Comparison of ENCODE assay signal across 28 mouse cellular contexts in genomic region chr1:36533546-36533945, GRCm38 (mm10). TPM values are rescaled to one million over a fixed set of nuclear protein-coding genes. Genes with fewer than 3 reads are reported as not detected.
DNase-seq lines count a peak whose midpoint lies in the region; ATAC-seq and TF ChIP-seq lines count a peak whose summit lies in the region.
"Had no signal": no experiment of that assay in that cellular context is flagged by ENCODE, and none has a peak within 500 bp of the region (broad histone marks: within the 10 kb centered on the region; RNA-seq: fewer than 3 reads in every experiment).

No protein-coding gene starts in this region.

- no peak overlapping the region for H3K4me2 ChIP-seq in heart, embryonic 13.5 days
- no peak overlapping the region for H3K4me2 ChIP-seq in heart, embryonic 12.5 days
- no peak overlapping the region for H3K4me2 ChIP-seq in lung, embryonic 15.5 days
- H3K4me2 ChIP-seq in limb, embryonic 14.5 days (replicated peaks; ENCODE audit: low read depth, low read length, severe bottlenecking), result no peak overlapping the region
- H3K4me2 ChIP-seq in liver, postnatal 0 days (ENCODE audit: low read depth, low read length), result no peak overlapping the region
- H3K4me2 ChIP-seq: forebrain, embryonic 13.5 days; hindbrain, embryonic 14.5 days; midbrain, embryonic 13.5 days; neural tube, embryonic 12.5 days had no signal

- no peaks in the 10 kb centered on the region for H3K9me3 ChIP-seq in heart, embryonic 13.5 days
- no peaks in the 10 kb centered on the region for H3K9me3 ChIP-seq in heart, embryonic 12.5 days (replicated peaks)
- H3K9me3 ChIP-seq in lung, embryonic 15.5 days, result no peaks in the 10 kb centered on the region
- no peaks in the 10 kb centered on the region for H3K9me3 ChIP-seq in limb, embryonic 14.5 days (ENCODE audit: control insufficient read depth, low read length)
- no peaks in the 10 kb centered on the region for H3K9me3 ChIP-seq in liver, postnatal 0 days (ENCODE audit: low read length)
- H3K9me3 ChIP-seq: forebrain, embryonic 13.5 days; G1E; megakaryocyte, embryonic 14.5 days; midbrain, embryonic 13.5 days; neural tube, embryonic 12.5 days had no signal

- TF ChIP-seq EP300 in liver, postnatal 0 days (IDR thresholded peaks at IDR 0.05; ENCODE audit: low read depth), result no peak

- no peak overlapping the region for H3K4me3 ChIP-seq in heart, embryonic 13.5 days
- H3K4me3 ChIP-seq in heart, embryonic 12.5 days, result no peak overlapping the region
- H3K4me3 ChIP-seq in lung, embryonic 15.5 days, result no peak overlapping the region
- H3K4me3 ChIP-seq in brown adipose tissue, adult 24 weeks (ENCODE audit: insufficient read depth, low read depth, low read length), result 0 out of 2 replicates have a peak overlapping the region, but pooled peaks have one; percentile 9
- H3K4me3 ChIP-seq in limb, embryonic 14.5 days (replicated peaks; ENCODE audit: low read length), result no peak overlapping the region
- H3K4me3 ChIP-seq in liver, postnatal 0 days (ENCODE audit: low read depth, low read length), result no peak overlapping the region
- H3K4me3 ChIP-seq: forebrain, embryonic 13.5 days; megakaryocyte, embryonic 14.5 days; midbrain, embryonic 13.5 days; neural tube, embryonic 12.5 days had no signal

- no peak for ATAC-seq in heart, embryonic 13.5 days (ENCODE audit: extremely low read depth, insufficient number of reproducible peaks, low FRiP score, low TSS enrichment)
- ATAC-seq in heart, embryonic 12.5 days (ENCODE audit: insufficient number of reproducible peaks, low FRiP score), result no peak
- 0 out of 2 replicates have a peak, but pooled peaks have one; percentile 19 for ATAC-seq in lung, embryonic 15.5 days (ENCODE audit: borderline replicate concordance, extremely low read depth, low FRiP score, low TSS enrichment)
- 0 out of 2 replicates have a peak, but pooled peaks have one; percentile 23 for ATAC-seq in limb, embryonic 14.5 days (ENCODE audit: low FRiP score, low read depth)
- ATAC-seq in liver, postnatal 0 days, result no peak
- ATAC-seq: activated CD4-positive, CD25-positive, alpha-beta regulatory T cell, adult 4 months; forebrain, embryonic 13.5 days; inflammation-experienced regulatory T-cells, adult 6 months; midbrain, embryonic 13.5 days had no signal

- H3K27ac ChIP-seq in heart, embryonic 13.5 days (replicated peaks), result peak overlapping the region; percentile 89; the same call in 1 of the 2 replicates
- H3K27ac ChIP-seq in heart, embryonic 12.5 days (ENCODE audit: poor library complexity, severe bottlenecking), result no peak overlapping the region
- peak overlapping the region; percentile 41; the same call in 1 of the 2 replicates for H3K27ac ChIP-seq in lung, embryonic 15.5 days
- peak overlapping the region; percentile 91 for H3K27ac ChIP-seq in brown adipose tissue, adult 24 weeks (replicated peaks; ENCODE audit: low read depth, low read length)
- H3K27ac ChIP-seq in limb, embryonic 14.5 days (replicated peaks; ENCODE audit: low read depth, low read length), result no peak overlapping the region
- no peak overlapping the region for H3K27ac ChIP-seq in liver, postnatal 0 days (ENCODE audit: low read depth)
- H3K27ac ChIP-seq: forebrain, embryonic 13.5 days; hindbrain, embryonic 14.5 days; midbrain, embryonic 13.5 days; neural tube, embryonic 12.5 days had no signal

- WGBS in heart, embryonic 13.5 days, result 52% methylated on average over 6 of the region's 6 CpGs
- WGBS in heart, embryonic 12.5 days, result 67% methylated on average over 6 of the region's 6 CpGs
- 60% methylated on average over 6 of the region's 6 CpGs for WGBS in lung, embryonic 15.5 days
- WGBS in limb, embryonic 14.5 days, result 72% methylated on average over 6 of the region's 6 CpGs
- 87% methylated on average over 6 of the region's 6 CpGs for WGBS in liver, postnatal 0 days (ENCODE audit: insufficient replicate concordance)

- no peak for DNase-seq in lung, postnatal 14 days
- no peak for DNase-seq in limb, embryonic 14.5 days (ENCODE audit: low spot score)
- DNase-seq in liver, postnatal 0 days, result no peak
- no peak for DNase-seq in neural tube, embryonic 10.5 days (ENCODE audit: extremely low spot score, low spot score)
- DNase-seq: adrenal gland, postnatal 10 days; B cell, adult 2 months; cerebellum, adult 8-10 months; kidney, adult 18-20 months; layer of hippocampus, adult 9-11 months; right cerebral cortex, postnatal 14 days; spleen, adult 18-20 months had no signal

- no peaks in the 10 kb centered on the region for H3K27me3 ChIP-seq in heart, embryonic 13.5 days (replicated peaks)
- no peaks in the 10 kb centered on the region for H3K27me3 ChIP-seq in heart, embryonic 12.5 days (replicated peaks)
- H3K27me3 ChIP-seq in lung, embryonic 15.5 days, result no peaks in the 10 kb centered on the region
- H3K27me3 ChIP-seq in limb, embryonic 14.5 days (ENCODE audit: control insufficient read depth, insufficient read depth, low read length), result no peaks in the 10 kb centered on the region
- H3K27me3 ChIP-seq in liver, postnatal 0 days (ENCODE audit: insufficient read depth, low read length), result no peaks in the 10 kb centered on the region
- H3K27me3 ChIP-seq: CH12.LX; forebrain, embryonic 13.5 days; megakaryocyte, embryonic 14.5 days; midbrain, embryonic 13.5 days; neural tube, embryonic 12.5 days had no signal

- peaks cover 75% of the 10 kb centered on the region for H3K4me1 ChIP-seq in heart, embryonic 13.5 days
- H3K4me1 ChIP-seq in heart, embryonic 12.5 days (replicated peaks), result peaks cover 66% of the 10 kb centered on the region
- H3K4me1 ChIP-seq in lung, embryonic 15.5 days, result peaks cover 9% of the 10 kb centered on the region; the same call in 1 of the 2 replicates
- H3K4me1 ChIP-seq in brown adipose tissue, adult 24 weeks (ENCODE audit: control insufficient read depth, insufficient read depth, insufficient read length, low read length), result peaks cover 16% of the 10 kb centered on the region
- H3K4me1 ChIP-seq in limb, embryonic 14.5 days (ENCODE audit: control insufficient read depth, insufficient read depth, low read length), result no peaks in the 10 kb centered on the region
- H3K4me1 ChIP-seq in liver, postnatal 0 days (ENCODE audit: insufficient read depth), result peaks cover 16% of the 10 kb centered on the region; the same call in 1 of the 2 replicates
- H3K4me1 ChIP-seq: neural tube, embryonic 12.5 days had no signal

- H3K36me3 ChIP-seq in heart, embryonic 13.5 days, result peaks cover 25% of the 10 kb centered on the region
- peaks cover 28% of the 10 kb centered on the region for H3K36me3 ChIP-seq in heart, embryonic 12.5 days
- H3K36me3 ChIP-seq in lung, embryonic 15.5 days, result peaks cover 2% of the 10 kb centered on the region; the same call in 1 of the 2 replicates
- H3K36me3 ChIP-seq in limb, embryonic 14.5 days (ENCODE audit: control insufficient read depth, insufficient read depth, low read length), result peaks cover 25% of the 10 kb centered on the region
- no peaks in the 10 kb centered on the region for H3K36me3 ChIP-seq in liver, postnatal 0 days (replicated peaks; ENCODE audit: insufficient read depth, low read length)

- no peak for TF ChIP-seq CTCF in liver, postnatal 0 days (IDR thresholded peaks at IDR 0.05; ENCODE audit: low read depth)

- peak overlapping the region; percentile 34 for H3K9ac ChIP-seq in heart, embryonic 13.5 days
- no peak overlapping the region for H3K9ac ChIP-seq in heart, embryonic 12.5 days
- H3K9ac ChIP-seq in lung, embryonic 15.5 days, result no peak overlapping the region
- no peak overlapping the region for H3K9ac ChIP-seq in limb, embryonic 14.5 days (ENCODE audit: low read depth, low read length, severe bottlenecking)
- H3K9ac ChIP-seq in liver, postnatal 0 days (replicated peaks), result no peak overlapping the region
- H3K9ac ChIP-seq: forebrain, embryonic 13.5 days; hindbrain, embryonic 14.5 days; midbrain, embryonic 13.5 days; neural tube, embryonic 12.5 days had no signal

- no peak for TF ChIP-seq POLR2A in limb, embryonic 14.5 days (IDR thresholded peaks at IDR 0.05; ENCODE audit: borderline replicate concordance, extremely low read depth, insufficient read depth, insufficient read length)

RNA-seq across cellular contexts. Expression of gene Ankrd23, which starts 3.1 kb away (rescaled TPM):
- 17.7 and 20.1 TPM in 2 replicates for polyA plus RNA-seq in heart, embryonic 13.5 days (2015; fragmentation: Nextera tagmentation; extraction: Ambion mirVana)
- 14.9 and 16.8 TPM in 2 replicates for polyA plus RNA-seq in heart, embryonic 12.5 days (2016; fragmentation: Nextera tagmentation; extraction: Ambion mirVana)
- 12.4 and 15.9 TPM in 2 replicates for polyA plus RNA-seq in lung, embryonic 15.5 days (2015; fragmentation: Nextera tagmentation; extraction: Ambion mirVana)
- polyA plus RNA-seq in brown adipose tissue, adult 24 weeks (2012; ENCODE audit: insufficient read depth, insufficient read length, missing spikeins), result 17.9 and 25.2 TPM in 2 replicates
- 27.4 and 32.8 TPM in 2 replicates for polyA plus RNA-seq in limb, embryonic 14.5 days (2012; rRNA removed)
- polyA plus RNA-seq in limb, embryonic 14.5 days (2014; fragmentation: Nextera tagmentation; extraction: Ambion mirVana), result 9.9 and 11.6 TPM in 2 replicates
- 2.0 and 2.2 TPM in 2 replicates for polyA plus RNA-seq in liver, postnatal 0 days (2015; fragmentation: Nextera tagmentation; extraction: Ambion mirVana)

RNA-seq across cellular contexts. Expression of gene Gm42417, which starts 5.7 kb away (rescaled TPM):
- not detected in 2 replicates for polyA plus RNA-seq in heart, embryonic 13.5 days (2015; fragmentation: Nextera tagmentation; extraction: Ambion mirVana)
- polyA plus RNA-seq in heart, embryonic 12.5 days (2016; fragmentation: Nextera tagmentation; extraction: Ambion mirVana), result 0.40 TPM in 1 of 2 replicates, not detected in the other
- 0.25 TPM in 1 of 2 replicates, not detected in the other for polyA plus RNA-seq in lung, embryonic 15.5 days (2015; fragmentation: Nextera tagmentation; extraction: Ambion mirVana)
- 4.1 and 7.8 TPM in 2 replicates for polyA plus RNA-seq in brown adipose tissue, adult 24 weeks (2012; ENCODE audit: insufficient read depth, insufficient read length, missing spikeins)
- 0.47 TPM in 1 of 2 replicates, not detected in the other for polyA plus RNA-seq in limb, embryonic 14.5 days (2012; rRNA removed)
- polyA plus RNA-seq in limb, embryonic 14.5 days (2014; fragmentation: Nextera tagmentation; extraction: Ambion mirVana), result not detected in 2 replicates
- 0.45 TPM in 1 of 2 replicates, not detected in the other for polyA plus RNA-seq in liver, postnatal 0 days (2015; fragmentation: Nextera tagmentation; extraction: Ambion mirVana)
- polyA plus RNA-seq: gonadal fat pad, adult 2 months; large intestine, adult 2 months; liver, adult 2 months; liver, embryonic 16.5 days; midbrain, embryonic 13.5 days; neural tube, embryonic 12.5 days had no signal

RNA-seq across cellular contexts. Expression of gene Ankrd39, which starts 13.7 kb away (rescaled TPM):
- polyA plus RNA-seq in heart, embryonic 13.5 days (2015; fragmentation: Nextera tagmentation; extraction: Ambion mirVana), result 23.6 and 27.2 TPM in 2 replicates
- polyA plus RNA-seq in heart, embryonic 12.5 days (2016; fragmentation: Nextera tagmentation; extraction: Ambion mirVana), result 23.1 and 24.4 TPM in 2 replicates
- 20.3 and 26.0 TPM in 2 replicates for polyA plus RNA-seq in lung, embryonic 15.5 days (2015; fragmentation: Nextera tagmentation; extraction: Ambion mirVana)
- polyA plus RNA-seq in brown adipose tissue, adult 24 weeks (2012; ENCODE audit: insufficient read depth, insufficient read length, missing spikeins), result 5.0 and 8.4 TPM in 2 replicates
- polyA plus RNA-seq in limb, embryonic 14.5 days (2012; rRNA removed), result 22.4 and 26.2 TPM in 2 replicates
- 22.5 and 22.9 TPM in 2 replicates for polyA plus RNA-seq in limb, embryonic 14.5 days (2014; fragmentation: Nextera tagmentation; extraction: Ambion mirVana)
- polyA plus RNA-seq in liver, postnatal 0 days (2015; fragmentation: Nextera tagmentation; extraction: Ambion mirVana), result 7.4 and 8.3 TPM in 2 replicates

RNA-seq across cellular contexts. Expression of gene Cnnm3, which starts 21.9 kb away (rescaled TPM):
- polyA plus RNA-seq in heart, embryonic 13.5 days (2015; fragmentation: Nextera tagmentation; extraction: Ambion mirVana), result 2.0 and 2.4 TPM in 2 replicates
- polyA plus RNA-seq in heart, embryonic 12.5 days (2016; fragmentation: Nextera tagmentation; extraction: Ambion mirVana), result 2.2 and 3.4 TPM in 2 replicates
- polyA plus RNA-seq in lung, embryonic 15.5 days (2015; fragmentation: Nextera tagmentation; extraction: Ambion mirVana), result 3.2 TPM in 2 replicates
- 7.2 and 7.3 TPM in 2 replicates for polyA plus RNA-seq in brown adipose tissue, adult 24 weeks (2012; ENCODE audit: insufficient read depth, insufficient read length, missing spikeins)
- polyA plus RNA-seq in limb, embryonic 14.5 days (2012; rRNA removed), result 22.5 and 25.9 TPM in 2 replicates
- polyA plus RNA-seq in limb, embryonic 14.5 days (2014; fragmentation: Nextera tagmentation; extraction: Ambion mirVana), result 6.4 and 6.8 TPM in 2 replicates
- polyA plus RNA-seq in liver, postnatal 0 days (2015; fragmentation: Nextera tagmentation; extraction: Ambion mirVana), result 0.92 and 1.1 TPM in 2 replicates

RNA-seq across cellular contexts. Expression of gene Sema4c, which starts 24.6 kb away (rescaled TPM):
- 10.0 and 10.2 TPM in 2 replicates for polyA plus RNA-seq in heart, embryonic 13.5 days (2015; fragmentation: Nextera tagmentation; extraction: Ambion mirVana)
- 11.9 and 13.3 TPM in 2 replicates for polyA plus RNA-seq in heart, embryonic 12.5 days (2016; fragmentation: Nextera tagmentation; extraction: Ambion mirVana)
- polyA plus RNA-seq in lung, embryonic 15.5 days (2015; fragmentation: Nextera tagmentation; extraction: Ambion mirVana), result 19.3 and 19.9 TPM in 2 replicates
- 4.1 and 6.7 TPM in 2 replicates for polyA plus RNA-seq in brown adipose tissue, adult 24 weeks (2012; ENCODE audit: insufficient read depth, insufficient read length, missing spikeins)
- polyA plus RNA-seq in limb, embryonic 14.5 days (2012; rRNA removed), result 45.9 and 48.5 TPM in 2 replicates
- 2.0 and 4.0 TPM in 2 replicates for polyA plus RNA-seq in limb, embryonic 14.5 days (2014; fragmentation: Nextera tagmentation; extraction: Ambion mirVana)
- 2.0 TPM in 2 replicates for polyA plus RNA-seq in liver, postnatal 0 days (2015; fragmentation: Nextera tagmentation; extraction: Ambion mirVana)
- polyA plus RNA-seq: G1E had no signal

Comparison
In these comparisons a context has a peak if more than half of its experiments do, and no peak if none do; other contexts are left out.
1. H3K27ac ChIP-seq: peak in heart, embryonic 13.5 days (single experiment), lung, embryonic 15.5 days (single experiment) and brown adipose tissue, adult 24 weeks (single experiment); none in heart, embryonic 12.5 days (single experiment), limb, embryonic 14.5 days (single experiment) and liver, postnatal 0 days (single experiment).
2. ATAC-seq: peak in lung, embryonic 15.5 days (single experiment) and limb, embryonic 14.5 days (single experiment); none in heart, embryonic 13.5 days (single experiment), heart, embryonic 12.5 days (single experiment) and liver, postnatal 0 days (single experiment).